Mouse (Mus musculus) CH12.LX (cell line): ENCODE measurements at regions not wholly inside any gene's neighbourhood (a gene's known extent, or its start where the extent isn't known, plus 50 kb on each side); places are given as distances from the start of the nearest gene placed in this dataset.

Source experiments
- CTCF ChIP-seq, 2 experiments: IDR thresholded peaks in 1 of 2; conservative IDR thresholded peaks in 1 of 2; 2 replicates each; pipeline ENCODE4 v1.5.1; 2011 to 2012; ENCODE audit warnings: low read depth in 2 of 2, low read length in 2 of 2, improper control_type of control experiment in 1 of 2, inconsistent platforms in 1 of 2, mild to moderate bottlenecking in 1 of 2, moderate library complexity in 1 of 2
- KAT2A ChIP-seq: IDR thresholded peaks from 2 replicates; pipeline ENCODE4 v1.6.1; 2012; ENCODE audit warnings: low read length, improper control_type of control experiment, inconsistent platforms; ENCODE audit not compliant: insufficient replicate concordance
- POLR2A ChIP-seq: IDR thresholded peaks from 2 replicates; pipeline ENCODE4 v1.6.1; 2011; ENCODE audit warnings: low read depth, mild to moderate bottlenecking, improper control_type of control experiment, low read length
- RCOR1 ChIP-seq: conservative IDR thresholded peaks from 2 replicates; pipeline ENCODE4 v1.6.1; 2012; ENCODE audit warnings: low read depth, mild to moderate bottlenecking, inconsistent platforms, low read length, improper control_type of control experiment
- TCF12 ChIP-seq: IDR thresholded peaks from 2 replicates; pipeline ENCODE4 v1.6.1; 2014; ENCODE audit warnings: low read depth, mild to moderate bottlenecking, inconsistent platforms, low read length, improper control_type of control experiment

- TF ChIP-seq RCOR1 (no peak), TCF12 (no peak), CTCF (conservative IDR thresholded peaks at IDR 0.05 in 1 of 2, IDR thresholded peaks at IDR 0.05 in 1 of 2; ENCODE audit: low read depth in 2 of 2, low read length in 2 of 2) (no peak), POLR2A (no peak), KAT2A (no peak)
Observed at GRCm38 (mm10) chr14:120741492-120742054, 169.5 kb upstream of the Ipo5 start.
